Mouse (Mus musculus) stomach, embryonic 16.5 days (tissue): ENCODE measurements around the gene Rack1. TPM values are rescaled to one million over a fixed set of nuclear protein-coding genes. Genes with fewer than 3 reads are reported as not detected.
"Not testable (repeated sequence)": the region's sequence is repeated elsewhere in the genome, so short reads cannot be mapped to it uniquely, and the experiment has no call there.

Source experiments
- ATAC-seq: fragments of 200-750 bp; cut with Nextera tagmentation; 2 replicates; pipeline ENCODE4 v1.8.0; 2017; ENCODE audit warnings: moderate number of reproducible peaks, moderate TSS enrichment; ENCODE audit not compliant: insufficient read depth, low FRiP score
- H3K27ac ChIP-seq: fragments of 300-500 bp; sonication (generic); 2 replicates; pipeline ENCODE4 v1.5.1; 2014; ENCODE audit warnings: low read length
- H3K27me3 ChIP-seq: fragments of 300-500 bp; sonication (generic); 2 replicates; pipeline ENCODE4 v1.6.1; 2014; ENCODE audit warnings: low read length, control low read depth, mixed read lengths; ENCODE audit not compliant: control insufficient read depth, insufficient read depth
- H3K36me3 ChIP-seq: fragments of 300-500 bp; sonication (generic); 2 replicates; pipeline ENCODE4 v1.6.1; 2014; ENCODE audit warnings: low read length; ENCODE audit not compliant: control insufficient read depth, insufficient read depth
- H3K4me1 ChIP-seq: fragments of 300-500 bp; sonication (generic); 2 replicates; pipeline ENCODE4 v1.6.1; 2014; ENCODE audit warnings: low read length, control low read depth, mixed read lengths; ENCODE audit not compliant: control insufficient read depth, insufficient read depth
- H3K4me2 ChIP-seq: fragments of 300-500 bp; sonication (generic); 2 replicates; pipeline ENCODE4 v1.6.1; 2014; ENCODE audit warnings: low read depth, low read length, mixed read lengths
- H3K4me3 ChIP-seq: fragments of 300-500 bp; sonication (generic); replicated peaks from 2 replicates; pipeline ENCODE4 v1.5.1; 2014; ENCODE audit warnings: mild to moderate bottlenecking, low read length
- H3K9ac ChIP-seq: fragments of 300-500 bp; sonication (generic); 2 replicates; pipeline ENCODE4 v1.6.1; 2014; ENCODE audit warnings: low read length
- H3K9me3 ChIP-seq: fragments of 300-500 bp; sonication (generic); replicated peaks from 2 replicates; pipeline ENCODE4 v1.6.1; 2016; ENCODE audit warnings: low read length, control low read depth; ENCODE audit not compliant: control insufficient read depth
- WGBS: fragments of 180-500 bp; shearing (Covaris S2); extraction: QIAGEN DNeasy Blood & Tissue Kit; methylation state at CpG from one replicate; pipeline ENCODE4 v1.1.7; 2014; 5-methylcytosine and 5-hydroxymethylcytosine counted together
- polyA plus RNA-seq: library from polyadenylated mRNA; unstranded; fragments of >200 nt; fragmentation: Nextera tagmentation; extraction: Ambion mirVana; gene quantifications from 2 replicates; pipeline ENCODE4 v1.2.1, GENCODE M21; 2015

The Rack1 gene
- polyA plus RNA-seq, 1 experiment from 2014 or later, result 634 TPM

DNA sequence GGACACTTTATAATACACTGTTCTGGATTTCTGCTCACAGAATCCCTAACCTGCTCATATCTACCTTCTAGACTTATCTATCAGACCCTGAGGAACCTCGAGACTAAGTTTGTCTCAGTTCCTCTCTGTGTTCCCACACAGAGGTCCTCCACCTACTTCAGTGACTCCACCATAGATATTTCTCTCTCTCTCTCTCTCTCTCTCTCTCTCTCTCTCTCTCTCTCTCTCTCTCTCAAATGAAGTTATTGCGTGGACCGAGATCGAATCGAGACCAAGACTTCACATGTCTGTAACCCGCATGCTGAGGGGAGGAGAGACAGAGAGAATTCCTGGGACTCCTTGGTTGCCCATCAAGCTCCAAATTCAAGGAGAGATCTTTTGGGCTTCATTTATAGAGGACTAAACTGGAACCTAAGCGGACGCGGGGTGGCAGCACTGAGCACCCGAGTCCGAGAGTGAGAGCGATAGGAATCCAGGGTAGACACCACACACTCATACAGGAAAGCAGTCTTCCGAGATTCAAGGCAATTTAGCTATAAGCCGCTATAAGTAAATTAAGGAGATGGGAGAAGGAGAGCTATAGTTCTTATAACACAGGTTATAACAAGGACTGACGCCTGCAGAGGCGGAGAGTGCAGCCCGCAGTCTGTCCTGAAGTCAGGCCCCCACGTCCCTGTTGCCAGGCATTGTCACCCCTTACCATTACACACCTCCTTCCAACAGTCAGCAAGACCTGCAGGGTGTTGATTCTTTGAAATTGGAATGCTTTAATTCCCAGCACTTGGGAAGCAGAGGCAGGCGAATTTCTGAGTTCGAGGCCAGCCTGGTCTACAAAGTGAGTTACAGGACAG is 9.9 kb upstream of the Rack1 start:
- peak overlapping the region; percentile 46 for H3K4me2 ChIP-seq
- no peaks in the 10 kb centered on the region for H3K9me3 ChIP-seq
- no peak for ATAC-seq
- no peaks in the 10 kb centered on the region for H3K27me3 ChIP-seq
- peak overlapping the region; percentile 32 for H3K4me3 ChIP-seq
- WGBS, result 13% methylated on average over 20 of the region's 20 CpGs
- no peaks in the 10 kb centered on the region for H3K36me3 ChIP-seq
- H3K9ac ChIP-seq, result peak overlapping the region; percentile 54; the same call in 1 of the 2 replicates
- H3K27ac ChIP-seq, result no peak overlapping the region
- H3K4me1 ChIP-seq, result 0 out of 2 replicates have a peak, but pooled peaks cover 6% of the 10 kb centered on the region

- Histone ChIP-seq H3K9ac (no peak overlapping the region), H3K4me2 (no peak overlapping the region), H3K4me3 (no peak overlapping the region), H3K27ac (no peak overlapping the region), H3K27me3 (no peaks in the 10 kb centered on the region), H3K9me3 (no peaks in the 10 kb centered on the region), H3K4me1 (0 out of 2 replicates have a peak, but pooled peaks cover 6% of the 10 kb centered on the region), H3K36me3 (no peaks in the 10 kb centered on the region)
- ATAC-seq, result no peak
- 42% methylated on average over 8 of the region's 8 CpGs for WGBS
Observed at GRCm38 (mm10) chr11:48790946-48791345, 9.2 kb upstream of the Rack1 start.

GRCm38 (mm10) chr11:48791894-48792293 is 8.2 kb upstream of the Rack1 start:
- H3K4me2 ChIP-seq, ATAC-seq, H3K4me3 ChIP-seq, H3K27me3 ChIP-seq, H3K9ac ChIP-seq, H3K27ac ChIP-seq, H3K36me3 ChIP-seq, H3K4me1 ChIP-seq, H3K9me3 ChIP-seq: not testable (repeated sequence)
- WGBS, result 87% methylated on average over 9 of the region's 9 CpGs

- H3K36me3 ChIP-seq, result no peaks in the 10 kb centered on the region
- no peaks in the 10 kb centered on the region for H3K27me3 ChIP-seq
- H3K4me1 ChIP-seq, result 0 out of 2 replicates have a peak, but pooled peaks cover 3% of the 10 kb centered on the region
- WGBS, result 95% methylated on average over 3 of the region's 3 CpGs
- no peak overlapping the region for H3K9ac ChIP-seq
- H3K27ac ChIP-seq, result no peak overlapping the region
- ATAC-seq, result no peak
- H3K4me2 ChIP-seq, result no peak overlapping the region
- no peak overlapping the region for H3K4me3 ChIP-seq
- no peaks in the 10 kb centered on the region for H3K9me3 ChIP-seq
Observed at GRCm38 (mm10) chr11:48793184-48793583, 6.9 kb upstream of the Rack1 start.

- H3K4me2 ChIP-seq, result no peak overlapping the region
- WGBS, result 87% methylated on average over 7 of the region's 7 CpGs
- no peak overlapping the region for H3K4me3 ChIP-seq
- H3K4me1 ChIP-seq, result peaks cover 2% of the 10 kb centered on the region; the same call in 1 of the 2 replicates
- H3K9me3 ChIP-seq, result no peaks in the 10 kb centered on the region
- H3K27me3 ChIP-seq, result no peaks in the 10 kb centered on the region
- no peaks in the 10 kb centered on the region for H3K36me3 ChIP-seq
- no peak overlapping the region for H3K9ac ChIP-seq
- H3K27ac ChIP-seq, result no peak overlapping the region
- no peak for ATAC-seq
Observed at GRCm38 (mm10) chr11:48795221-48795620, 4.9 kb upstream of the Rack1 start.

GRCm38 (mm10) chr11:48796290-48796689 is 3.8 kb upstream of the Rack1 start:
- H3K27ac ChIP-seq, result no peak overlapping the region
- H3K27me3 ChIP-seq, result no peaks in the 10 kb centered on the region
- no peak overlapping the region for H3K9ac ChIP-seq
- WGBS, result 79% methylated on average over 4 of the region's 4 CpGs
- no peaks in the 10 kb centered on the region for H3K36me3 ChIP-seq
- H3K9me3 ChIP-seq, result no peaks in the 10 kb centered on the region
- H3K4me2 ChIP-seq, result no peak overlapping the region
- H3K4me1 ChIP-seq, result peaks cover under 1% of the 10 kb centered on the region; the same call in 1 of the 2 replicates
- H3K4me3 ChIP-seq, result no peak overlapping the region
- ATAC-seq, result no peak

DNA sequence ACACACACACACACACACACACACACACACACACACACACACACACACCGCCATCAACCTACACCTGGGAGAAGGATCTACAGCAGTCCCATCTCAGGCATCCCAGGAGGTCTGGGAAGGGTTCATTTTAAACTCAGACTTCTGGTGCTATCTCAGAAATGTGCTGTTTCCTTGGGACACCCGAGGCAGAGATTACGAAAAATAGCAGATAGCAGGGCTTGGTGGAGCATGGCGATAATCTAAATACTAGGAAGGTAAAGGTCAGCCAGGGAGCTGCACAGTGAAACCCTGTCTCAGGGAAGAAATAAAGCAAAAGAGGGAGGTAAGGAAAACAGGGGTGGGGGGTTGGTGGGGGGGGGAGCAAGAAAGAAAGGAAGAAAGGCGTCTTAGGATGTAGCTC is 2.8 kb upstream of the Rack1 start:
- Histone ChIP-seq H3K27me3 (no peaks in the 10 kb centered on the region), H3K27ac (no peak overlapping the region), H3K4me2 (no peak overlapping the region), H3K9ac (no peak overlapping the region), H3K4me1 (peaks cover 10% of the 10 kb centered on the region), H3K36me3 (no peaks in the 10 kb centered on the region; the same call in 1 of the 2 replicates), H3K9me3 (no peaks in the 10 kb centered on the region), H3K4me3 (no peak overlapping the region)
- ATAC-seq, result no peak
- 70% methylated on average over 5 of the region's 5 CpGs for WGBS

DNA sequence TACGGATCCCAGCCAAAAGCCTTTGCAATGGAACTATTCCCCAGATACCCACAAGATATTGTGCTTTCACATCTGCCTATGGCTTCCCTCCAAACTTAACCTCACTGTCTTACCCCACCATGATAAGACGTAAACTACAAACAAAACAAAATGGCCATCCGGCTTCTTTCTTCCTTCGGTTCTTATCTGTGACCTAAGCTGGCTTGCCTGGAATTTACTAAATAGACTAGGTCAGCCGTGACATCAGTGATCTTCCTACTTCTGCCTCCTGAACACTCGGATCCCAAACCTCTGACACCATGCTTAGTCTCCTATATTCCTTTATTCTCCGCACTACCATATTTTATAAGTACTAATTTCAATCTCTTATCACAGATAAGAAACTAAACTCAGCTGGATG is 1.8 kb upstream of the Rack1 start:
- Histone ChIP-seq H3K4me2 (peak overlapping the region; percentile 97), H3K27me3 (no peaks in the 10 kb centered on the region), H3K9ac (0 out of 2 replicates have a peak overlapping the region, but pooled peaks have one; percentile 31), H3K9me3 (no peaks in the 10 kb centered on the region), H3K27ac (0 out of 2 replicates have a peak overlapping the region, but pooled peaks have one; percentile 6), H3K36me3 (peaks cover 8% of the 10 kb centered on the region), H3K4me1 (peaks cover 13% of the 10 kb centered on the region), H3K4me3 (no peak overlapping the region)
- ATAC-seq, result no peak
- WGBS, result 73% methylated on average over 7 of the region's 7 CpGs
